Mouse (Mus musculus) heart, adult 2 months (tissue): Measurements from ENCODE around the gene Pkhd1.

ENCODE experiments used
- CTCF ChIP-seq: fragments of 200-600 bp; IDR thresholded peaks from 2 replicates; pipeline ENCODE4 v1.8.1; 2022; ENCODE audit warnings: antibody characterized with exemption, mild to moderate bottlenecking, moderate library complexity
- EP300 ChIP-seq: fragments of 200-500 bp; IDR thresholded peaks from 2 replicates; pipeline ENCODE4 v1.6.1; 2011; ENCODE audit warnings: low read depth, low read length, control low read depth; ENCODE audit not compliant: insufficient read depth
- POLR2A ChIP-seq: fragments of 200-500 bp; IDR thresholded peaks from 2 replicates; pipeline ENCODE4 v1.6.1; 2011; ENCODE audit warnings: mild to moderate bottlenecking, low read depth, low read length, control low read depth; ENCODE audit not compliant: insufficient read depth

GRCm38 (mm10) chr1:20486087-20486486, 131.8 kb downstream of the Pkhd1 start:
- TF ChIP-seq CTCF, result no peak
- no peak for TF ChIP-seq POLR2A
- no peak for TF ChIP-seq EP300
